Mouse (Mus musculus) MEL (cell line): ENCODE results near the gene Muc16. TPM values are rescaled to one million over a fixed set of nuclear protein-coding genes. Genes with fewer than 3 reads are reported as not detected.
A peak's percentile ranks its signal among the peaks of the same experiment; 100 is the strongest.

ENCODE experiments used
- DNase-seq: peaks from one replicate; pipeline ENCODE4 v3.0.0; 2011; ENCODE audit warnings: low read depth, low spot score
- H3K27ac ChIP-seq: 2 replicates; pipeline ENCODE4 v1.5.1; 2012; ENCODE audit warnings: low read depth, mild to moderate bottlenecking, control low read depth, low read length, moderate library complexity; ENCODE audit not compliant: control insufficient read depth
- H3K27me3 ChIP-seq, 2 experiments: fragments of 150-350 bp in 1 of 2; sonication (generic) in 1 of 2; 2 replicates each; pipeline ENCODE4 v1.6.1; 2012; ENCODE audit warnings: low read length in 2 of 2, mild to moderate bottlenecking in 2 of 2, improper control_type of control experiment in 1 of 2, moderate library complexity in 1 of 2; ENCODE audit not compliant: insufficient read depth in 2 of 2, control insufficient read depth in 1 of 2
- H3K36me3 ChIP-seq, 2 experiments: 2 replicates each; pipeline ENCODE4 v1.6.1; 2012 to 2014; ENCODE audit warnings: low read length in 2 of 2, improper control_type of control experiment in 1 of 2, inconsistent platforms in 1 of 2, mild to moderate bottlenecking in 1 of 2; ENCODE audit not compliant: insufficient read depth in 2 of 2, control insufficient read depth in 1 of 2
- H3K4me1 ChIP-seq, 2 experiments: fragments of 150-350 bp in 1 of 2; sonication (generic) in 1 of 2; 2 replicates each; pipeline ENCODE4 v1.6.1; 2012; ENCODE audit warnings: low read length in 2 of 2, improper control_type of control experiment in 1 of 2, mild to moderate bottlenecking in 1 of 2; ENCODE audit not compliant: insufficient read depth in 2 of 2, control insufficient read depth in 1 of 2
- H3K4me3 ChIP-seq, 2 experiments: fragments of 150-350 bp in 1 of 2; sonication (generic) in 1 of 2; 2 replicates each; pipeline ENCODE4 v1.5.1; 2012; ENCODE audit warnings: low read depth in 2 of 2, low read length in 2 of 2, mild to moderate bottlenecking in 2 of 2, moderate library complexity in 2 of 2, control low read depth in 1 of 2, improper control_type of control experiment in 1 of 2; ENCODE audit not compliant: control insufficient read depth in 1 of 2, insufficient read depth in 1 of 2
- H3K79me2 ChIP-seq: 2 replicates; pipeline ENCODE4 v1.6.1; 2012; ENCODE audit warnings: mild to moderate bottlenecking, low read length, moderate library complexity; ENCODE audit not compliant: control insufficient read depth, poor library complexity, insufficient read depth
- H3K9ac ChIP-seq: 2 replicates; pipeline ENCODE4 v1.6.1; 2012; ENCODE audit warnings: low read depth, mild to moderate bottlenecking, control low read depth, low read length, moderate library complexity; ENCODE audit not compliant: control insufficient read depth, poor library complexity, severe bottlenecking
- H3K9me3 ChIP-seq: fragments of 150-350 bp; sonication (generic); replicated peaks from 2 replicates; pipeline ENCODE4 v1.6.1; 2012; ENCODE audit warnings: mild to moderate bottlenecking, low read length, improper control_type of control experiment, moderate library complexity; ENCODE audit not compliant: insufficient read depth
- BHLHE40 ChIP-seq: IDR thresholded peaks from 2 replicates; pipeline ENCODE4 v1.6.1; 2012; ENCODE audit warnings: low read depth, mild to moderate bottlenecking, inconsistent platforms, low read length, improper control_type of control experiment, borderline replicate concordance
- CHD1 ChIP-seq: IDR thresholded peaks from 2 replicates; pipeline ENCODE4 v1.6.1; 2012; ENCODE audit warnings: low read depth, mild to moderate bottlenecking, inconsistent platforms, low read length, improper control_type of control experiment
- E2F4 ChIP-seq: IDR thresholded peaks from 2 replicates; pipeline ENCODE4 v1.6.1; 2011; ENCODE audit warnings: low read depth, low read length, improper control_type of control experiment, borderline replicate concordance
- ELF1 ChIP-seq: IDR thresholded peaks from 2 replicates; pipeline ENCODE4 v1.6.1; 2014; ENCODE audit warnings: low read depth, mild to moderate bottlenecking, inconsistent platforms, low read length, improper control_type of control experiment, moderate library complexity
- ETS1 ChIP-seq: IDR thresholded peaks from 2 replicates; pipeline ENCODE4 v1.6.1; 2012; ENCODE audit warnings: low read depth, mild to moderate bottlenecking, inconsistent platforms, low read length, improper control_type of control experiment, moderate library complexity
- GATA1 ChIP-seq: IDR thresholded peaks from 2 replicates; pipeline ENCODE4 v1.6.1; 2011; ENCODE audit warnings: low read depth, low read length, improper control_type of control experiment
- HCFC1 ChIP-seq: IDR thresholded peaks from 2 replicates; pipeline ENCODE4 v1.6.1; 2012; ENCODE audit warnings: low read depth, mild to moderate bottlenecking, inconsistent platforms, low read length, improper control_type of control experiment, moderate library complexity
- KAT2A ChIP-seq: conservative IDR thresholded peaks from 2 replicates; pipeline ENCODE4 v1.6.1; 2012; ENCODE audit warnings: low read depth, low read length, improper control_type of control experiment, inconsistent platforms
- MAFK ChIP-seq: IDR thresholded peaks from 2 replicates; pipeline ENCODE4 v1.6.1; 2011; ENCODE audit warnings: low read depth, mild to moderate bottlenecking, low read length, improper control_type of control experiment, borderline replicate concordance
- NRF1 ChIP-seq: IDR thresholded peaks from 2 replicates; pipeline ENCODE4 v1.6.1; 2014; ENCODE audit warnings: low read depth, mild to moderate bottlenecking, inconsistent platforms, low read length, improper control_type of control experiment, moderate library complexity; ENCODE audit not compliant: poor library complexity, insufficient read depth, severe bottlenecking
- POLR2A ChIP-seq, 2 experiments: IDR thresholded peaks; 2 replicates each; pipeline ENCODE4 v1.6.1; 2011 to 2012; ENCODE audit warnings: low read length in 2 of 2, mild to moderate bottlenecking in 2 of 2, control low read depth in 1 of 2, improper control_type of control experiment in 1 of 2, low read depth in 1 of 2, moderate library complexity in 1 of 2; ENCODE audit not compliant: control insufficient read depth in 1 of 2, insufficient read depth in 1 of 2, poor library complexity in 1 of 2
- RAD21 ChIP-seq: IDR thresholded peaks from 2 replicates; pipeline ENCODE4 v1.6.1; 2011; ENCODE audit warnings: mild to moderate bottlenecking, low read depth, low read length, improper control_type of control experiment
- RCOR1 ChIP-seq: IDR thresholded peaks from 2 replicates; pipeline ENCODE4 v1.6.1; 2012; ENCODE audit warnings: low read depth, mild to moderate bottlenecking, inconsistent platforms, low read length, improper control_type of control experiment
- SMC3 ChIP-seq: IDR thresholded peaks from 2 replicates; pipeline ENCODE4 v1.6.1; 2011; ENCODE audit warnings: low read depth, low read length, improper control_type of control experiment
- TBP ChIP-seq: IDR thresholded peaks from 2 replicates; pipeline ENCODE4 v1.8.0; 2011; ENCODE audit warnings: low read depth, low read length, improper control_type of control experiment
- USF2 ChIP-seq, 2 experiments: IDR thresholded peaks; 2 replicates each; pipeline ENCODE4 v1.6.1; 2011 to 2012; ENCODE audit warnings: improper control_type of control experiment in 2 of 2, low read length in 2 of 2, borderline replicate concordance in 1 of 2, inconsistent platforms in 1 of 2, low read depth in 1 of 2, mild to moderate bottlenecking in 1 of 2; ENCODE audit not compliant: insufficient read depth in 1 of 2
- ZMIZ1 ChIP-seq: IDR thresholded peaks from 2 replicates; pipeline ENCODE4 v1.6.1; 2012; ENCODE audit warnings: low read depth, mild to moderate bottlenecking, inconsistent platforms, low read length, improper control_type of control experiment, moderate library complexity
- ZNF384 ChIP-seq: IDR thresholded peaks from 2 replicates; pipeline ENCODE4 v1.6.1; 2012; ENCODE audit warnings: low read depth, mild to moderate bottlenecking, inconsistent platforms, low read length, improper control_type of control experiment
- polyA plus RNA-seq, 2 experiments: library from polyadenylated mRNA; stranded (reverse) in 1 of 2; unstranded in 1 of 2; fragments of >175 nt in 1 of 2; fragments of >200 nt in 1 of 2; gene quantifications; 2 replicates each; pipeline versions ENCODE4 v1.2.1 to v1.2.4; 2012; ENCODE audit warnings: low replicate concordance in 2 of 2, low read depth in 1 of 2; ENCODE audit not compliant: insufficient read length in 2 of 2, insufficient read depth in 1 of 2, missing spikeins in 1 of 2
- total RNA-seq: library from RNA; depleted of rRNA; stranded (reverse); fragments of 300-350 nt; gene quantifications from 2 replicates; pipeline ENCODE4 v1.2.3, GENCODE M21; 2012

Gene Muc16
- total and polyA plus RNA-seq, 3 experiments, result not detected

DNA sequence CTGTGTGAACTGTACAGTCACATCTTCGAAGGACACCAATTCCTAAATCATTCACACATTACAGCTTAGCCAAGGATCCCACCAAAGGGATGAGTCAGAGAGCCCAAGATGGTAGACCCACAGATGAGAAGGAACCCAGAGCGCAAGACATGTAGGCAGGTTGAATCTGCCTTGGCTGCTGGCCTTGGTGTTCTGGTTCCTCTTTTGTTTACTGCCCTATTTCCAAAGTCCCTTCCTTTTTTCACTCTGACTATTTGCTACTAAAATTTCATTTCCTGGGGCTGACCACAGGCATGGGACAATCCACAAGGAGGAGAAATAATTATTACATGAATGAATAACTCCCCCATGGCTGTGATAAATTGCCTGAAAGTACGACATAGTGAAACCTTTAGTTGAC, 206.3 kb downstream of the Muc16 start:
- Histone ChIP-seq H3K4me3 (no peak overlapping the region), H3K9me3 (no peaks in the 10 kb centered on the region), H3K27me3 (no peaks in the 10 kb centered on the region), H3K27ac (no peak overlapping the region), H3K9ac (no peak overlapping the region), H3K79me2 (no peaks in the 10 kb centered on the region), H3K36me3 (no peaks in the 10 kb centered on the region), H3K4me1 (no peaks in the 10 kb centered on the region)
- no peak for TF ChIP-seq RCOR1
- TF ChIP-seq TBP, result no peak
- no peak for TF ChIP-seq MAFK
- no peak for TF ChIP-seq ELF1
- no peak for TF ChIP-seq ETS1
- no peak for TF ChIP-seq ZMIZ1
- TF ChIP-seq BHLHE40, result no peak
- no peak for TF ChIP-seq GATA1
- TF ChIP-seq HCFC1, result no peak
- TF ChIP-seq NRF1, result no peak
- no peak for DNase-seq

DNA sequence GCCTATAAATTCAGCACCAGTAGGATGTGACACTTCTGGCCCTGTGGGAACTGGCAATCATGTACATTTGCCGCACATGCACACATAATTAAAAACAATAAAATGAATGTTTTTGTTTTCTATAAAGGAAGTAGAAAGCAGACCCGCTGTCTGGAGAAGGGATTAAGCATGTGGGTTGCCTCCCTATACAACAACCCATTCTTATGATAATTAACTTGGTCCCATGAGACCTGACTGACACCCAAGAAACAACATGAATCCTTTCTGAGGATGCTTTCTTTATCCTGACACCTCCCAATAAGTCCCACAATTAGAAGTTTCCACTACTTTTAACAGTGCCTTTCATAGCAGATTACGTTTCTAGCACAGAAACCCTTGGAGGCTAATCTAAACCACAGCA, 207.0 kb downstream of the Muc16 start:
- H3K9ac ChIP-seq, result no peak overlapping the region
- H3K4me1 ChIP-seq, result no peaks in the 10 kb centered on the region
- no peak for TF ChIP-seq GATA1
- no peak for TF ChIP-seq KAT2A
- TF ChIP-seq SMC3, result no peak
- TF ChIP-seq E2F4, result no peak
- TF ChIP-seq ZNF384, result no peak
- TF ChIP-seq POLR2A (IDR thresholded peaks at IDR 0.05; ENCODE audit: control insufficient read depth in 1 of 2, insufficient read depth in 1 of 2, low read depth in 1 of 2, low read length in 2 of 2, poor library complexity in 1 of 2), result no peak
- no peak for TF ChIP-seq RAD21
- H3K79me2 ChIP-seq, result no peaks in the 10 kb centered on the region
- DNase-seq, result no peak
- no peaks in the 10 kb centered on the region for H3K9me3 ChIP-seq
- H3K4me3 ChIP-seq, result no peak overlapping the region
- H3K36me3 ChIP-seq, result no peaks in the 10 kb centered on the region
- no peaks in the 10 kb centered on the region for H3K27me3 ChIP-seq
- H3K27ac ChIP-seq, result no peak overlapping the region

DNA sequence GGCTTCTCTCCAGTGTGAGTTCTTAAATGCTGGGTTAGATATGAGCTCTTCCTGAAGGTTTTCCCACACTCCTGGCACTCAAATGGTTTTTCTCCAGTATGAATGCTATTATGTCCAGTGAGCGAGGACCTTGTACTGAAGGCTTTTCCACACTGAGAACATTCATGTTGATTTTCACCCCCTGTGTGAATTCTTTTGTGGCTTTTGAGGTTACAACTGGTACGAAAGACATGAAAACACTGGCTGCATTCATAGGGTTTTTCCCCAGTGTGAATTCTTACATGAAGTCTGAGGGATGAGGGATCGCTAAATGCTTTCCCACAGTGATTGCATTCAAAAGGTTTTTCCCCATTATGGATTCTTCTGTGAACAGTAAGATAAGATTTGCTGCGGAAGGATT, 217.8 kb downstream of the Muc16 start:
- TF ChIP-seq USF2 (IDR thresholded peaks at IDR 0.05; ENCODE audit: borderline replicate concordance in 1 of 2, insufficient read depth in 1 of 2, low read depth in 1 of 2, low read length in 2 of 2) (0 out of 4 replicates have a peak, but pooled peaks of 1 of the 2 experiments have one; percentile 21), CHD1 (no peak)
- H3K27me3 ChIP-seq, result no peaks in the 10 kb centered on the region
- no peak for DNase-seq
- no peak overlapping the region for H3K4me3 ChIP-seq
- no peaks in the 10 kb centered on the region for H3K79me2 ChIP-seq
- no peaks in the 10 kb centered on the region for H3K36me3 ChIP-seq
- no peaks in the 10 kb centered on the region for H3K9me3 ChIP-seq
- H3K4me1 ChIP-seq, result no peaks in the 10 kb centered on the region
- no peak overlapping the region for H3K9ac ChIP-seq
- H3K27ac ChIP-seq, result no peak overlapping the region
